Mouse (Mus musculus) stomach, embryonic 16.5 days (tissue): ENCODE measurements around the gene Ift80. TPM values are rescaled to one million over a fixed set of nuclear protein-coding genes. Genes with fewer than 3 reads are reported as not detected.
A peak's percentile ranks its signal among the peaks of the same experiment; 100 is the strongest.
"Not testable (repeated sequence)": the region's sequence is repeated elsewhere in the genome, so short reads cannot be mapped to it uniquely, and the experiment has no call there.

Experiments
- ATAC-seq: fragments of 200-750 bp; cut with Nextera tagmentation; 2 replicates; pipeline ENCODE4 v1.8.0; 2017; ENCODE audit warnings: moderate number of reproducible peaks, moderate TSS enrichment; ENCODE audit not compliant: insufficient read depth, low FRiP score
- H3K27ac ChIP-seq: fragments of 300-500 bp; sonication (generic); 2 replicates; pipeline ENCODE4 v1.5.1; 2014; ENCODE audit warnings: low read length
- H3K27me3 ChIP-seq: fragments of 300-500 bp; sonication (generic); 2 replicates; pipeline ENCODE4 v1.6.1; 2014; ENCODE audit warnings: low read length, control low read depth, mixed read lengths; ENCODE audit not compliant: control insufficient read depth, insufficient read depth
- H3K36me3 ChIP-seq: fragments of 300-500 bp; sonication (generic); 2 replicates; pipeline ENCODE4 v1.6.1; 2014; ENCODE audit warnings: low read length; ENCODE audit not compliant: control insufficient read depth, insufficient read depth
- H3K4me1 ChIP-seq: fragments of 300-500 bp; sonication (generic); 2 replicates; pipeline ENCODE4 v1.6.1; 2014; ENCODE audit warnings: low read length, control low read depth, mixed read lengths; ENCODE audit not compliant: control insufficient read depth, insufficient read depth
- H3K4me2 ChIP-seq: fragments of 300-500 bp; sonication (generic); 2 replicates; pipeline ENCODE4 v1.6.1; 2014; ENCODE audit warnings: low read depth, low read length, mixed read lengths
- H3K4me3 ChIP-seq: fragments of 300-500 bp; sonication (generic); replicated peaks from 2 replicates; pipeline ENCODE4 v1.5.1; 2014; ENCODE audit warnings: mild to moderate bottlenecking, low read length
- H3K9ac ChIP-seq: fragments of 300-500 bp; sonication (generic); 2 replicates; pipeline ENCODE4 v1.6.1; 2014; ENCODE audit warnings: low read length
- H3K9me3 ChIP-seq: fragments of 300-500 bp; sonication (generic); replicated peaks from 2 replicates; pipeline ENCODE4 v1.6.1; 2016; ENCODE audit warnings: low read length, control low read depth; ENCODE audit not compliant: control insufficient read depth
- WGBS: fragments of 180-500 bp; shearing (Covaris S2); extraction: QIAGEN DNeasy Blood & Tissue Kit; methylation state at CpG from one replicate; pipeline ENCODE4 v1.1.7; 2014; 5-methylcytosine and 5-hydroxymethylcytosine counted together
- polyA plus RNA-seq: library from polyadenylated mRNA; unstranded; fragments of >200 nt; fragmentation: Nextera tagmentation; extraction: Ambion mirVana; gene quantifications from 2 replicates; pipeline ENCODE4 v1.2.1, GENCODE M21; 2015

The Ift80 gene
- polyA plus RNA-seq, 1 experiment from 2014 or later: 12.7 TPM

- ATAC-seq: no peak
- 64% methylated on average over 5 of the region's 5 CpGs for WGBS
- peak overlapping the region; percentile 17 for H3K4me3 ChIP-seq
- H3K36me3 ChIP-seq: peaks cover 6% of the 10 kb centered on the region; the same call in 1 of the 2 replicates
- H3K4me1 ChIP-seq: peaks cover 15% of the 10 kb centered on the region
- H3K9me3 ChIP-seq: no peaks in the 10 kb centered on the region
- no peak overlapping the region for H3K9ac ChIP-seq
- no peaks in the 10 kb centered on the region for H3K27me3 ChIP-seq
- peak overlapping the region; percentile 39 for H3K4me2 ChIP-seq
- H3K27ac ChIP-seq: no peak overlapping the region
Observed at GRCm38 (mm10) chr3:69041298-69041697, 36.9 kb upstream of the Ift80 start.

DNA sequence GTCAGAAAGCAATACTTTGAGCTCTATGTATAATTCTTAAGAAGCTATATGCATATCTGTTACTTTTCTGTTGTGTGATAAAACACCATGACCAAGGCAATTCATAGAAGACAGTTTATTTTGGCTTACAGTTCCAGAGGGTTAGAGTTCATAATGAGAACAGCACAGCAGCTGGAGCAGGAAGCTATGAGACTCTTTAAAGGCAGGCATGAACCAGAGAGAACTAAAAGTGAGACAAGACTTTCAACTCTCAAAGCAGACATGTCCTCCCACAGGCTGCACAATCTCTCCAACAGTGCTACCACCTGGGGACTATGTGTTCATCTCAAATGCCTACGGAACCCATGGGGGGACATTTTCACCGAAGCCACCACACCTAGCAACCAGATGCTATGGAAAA, 35.7 kb upstream of the Ift80 start:
- Histone ChIP-seq H3K27me3 (no peaks in the 10 kb centered on the region), H3K27ac (no peak overlapping the region), H3K9me3 (no peaks in the 10 kb centered on the region), H3K9ac (no peak overlapping the region), H3K4me2 (no peak overlapping the region), H3K4me3 (no peak overlapping the region), H3K4me1 (peaks cover 11% of the 10 kb centered on the region), H3K36me3 (peaks cover 10% of the 10 kb centered on the region)
- ATAC-seq: no peak
- 95% methylated on average over 2 of the region's 2 CpGs for WGBS

- no peaks in the 10 kb centered on the region for H3K27me3 ChIP-seq
- no peak overlapping the region for H3K27ac ChIP-seq
- no peaks in the 10 kb centered on the region for H3K9me3 ChIP-seq
- H3K4me1 ChIP-seq: no peaks in the 10 kb centered on the region
- 78% methylated on average over 1 of the region's 1 CpGs for WGBS
- H3K4me3 ChIP-seq: no peak overlapping the region
- H3K4me2 ChIP-seq: no peak overlapping the region
- ATAC-seq: peak; percentile 84; the same call in 1 of the 2 replicates
- no peak overlapping the region for H3K9ac ChIP-seq
- peaks cover 27% of the 10 kb centered on the region for H3K36me3 ChIP-seq
Observed at GRCm38 (mm10) chr3:69026133-69026783, 21.9 kb upstream of the Ift80 start.

- Histone ChIP-seq H3K36me3 (peaks cover 20% of the 10 kb centered on the region), H3K27me3 (no peaks in the 10 kb centered on the region), H3K4me2 (no peak overlapping the region), H3K27ac (no peak overlapping the region), H3K4me1 (no peaks in the 10 kb centered on the region), H3K9me3 (no peaks in the 10 kb centered on the region), H3K4me3 (no peak overlapping the region), H3K9ac (no peak overlapping the region)
- ATAC-seq: no peak
Observed at GRCm38 (mm10) chr3:69020764-69021163, 16.4 kb upstream of the Ift80 start.

DNA sequence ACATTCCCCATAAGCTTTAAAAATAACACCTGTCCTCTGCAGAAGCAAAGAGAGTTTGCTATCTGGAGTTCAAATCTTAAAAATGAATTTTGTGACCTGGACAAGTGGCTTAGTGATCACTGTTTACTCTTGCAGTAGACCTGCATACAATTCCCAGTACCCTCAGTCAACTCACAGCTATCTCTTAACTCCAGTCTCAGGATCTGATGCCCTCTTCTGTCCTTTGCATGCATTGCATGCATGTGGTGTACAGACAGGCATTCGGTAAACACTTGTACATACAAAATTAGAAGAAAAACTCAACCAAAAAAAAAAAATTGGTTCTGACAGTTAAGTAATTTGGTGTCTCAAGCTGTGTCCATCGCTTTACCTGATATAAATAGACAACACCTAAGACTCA, 15.9 kb upstream of the Ift80 start:
- no peaks in the 10 kb centered on the region for H3K27me3 ChIP-seq
- no peak overlapping the region for H3K4me3 ChIP-seq
- H3K9ac ChIP-seq: no peak overlapping the region
- no peak for ATAC-seq
- H3K4me2 ChIP-seq: no peak overlapping the region
- H3K36me3 ChIP-seq: peaks cover 20% of the 10 kb centered on the region
- no peak overlapping the region for H3K27ac ChIP-seq
- WGBS: 94% methylated on average over 2 of the region's 2 CpGs
- H3K9me3 ChIP-seq: no peaks in the 10 kb centered on the region
- H3K4me1 ChIP-seq: no peaks in the 10 kb centered on the region

DNA sequence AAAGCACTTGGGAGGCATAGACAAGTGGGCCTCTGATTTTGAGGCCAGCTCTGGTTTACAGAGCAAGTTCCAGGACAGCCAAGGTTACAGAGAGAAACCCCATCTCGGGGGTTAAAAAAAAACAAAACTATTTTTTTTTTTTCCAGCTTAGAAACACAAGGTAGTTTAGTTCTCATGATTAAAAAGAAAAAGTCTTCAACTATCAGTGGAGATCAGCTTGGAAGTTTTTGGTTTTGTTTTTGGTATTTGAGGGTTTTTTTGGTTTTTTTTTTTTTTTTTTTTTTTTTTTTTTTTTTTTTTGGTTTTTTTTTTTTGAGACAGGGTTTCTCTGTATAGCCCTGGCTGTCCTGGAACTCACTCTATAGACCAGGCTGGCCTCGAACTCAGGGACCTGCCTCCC, 14.3 kb upstream of the Ift80 start:
- H3K27ac ChIP-seq, H3K27me3 ChIP-seq, H3K4me3 ChIP-seq, H3K9ac ChIP-seq, H3K9me3 ChIP-seq, H3K4me1 ChIP-seq, H3K4me2 ChIP-seq, ATAC-seq: not testable (repeated sequence)
- 97% methylated on average over 2 of the region's 2 CpGs for WGBS
- H3K36me3 ChIP-seq: peaks cover 22% of the 10 kb centered on the region

GRCm38 (mm10) chr3:69017181-69017580, 12.8 kb upstream of the Ift80 start:
- Histone ChIP-seq H3K4me2 (no peak overlapping the region), H3K36me3 (peaks cover 23% of the 10 kb centered on the region), H3K27ac (no peak overlapping the region), H3K4me1 (no peaks in the 10 kb centered on the region), H3K27me3 (no peaks in the 10 kb centered on the region), H3K4me3 (no peak overlapping the region), H3K9ac (no peak overlapping the region), H3K9me3 (no peaks in the 10 kb centered on the region)
- 88% methylated on average over 3 of the region's 3 CpGs for WGBS
- no peak for ATAC-seq

GRCm38 (mm10) chr3:69008873-69009272, 4.5 kb upstream of the Ift80 start:
- Histone ChIP-seq H3K27ac (no peak overlapping the region), H3K4me3 (no peak overlapping the region), H3K4me2 (no peak overlapping the region), H3K9me3 (no peaks in the 10 kb centered on the region), H3K27me3 (no peaks in the 10 kb centered on the region), H3K9ac (no peak overlapping the region), H3K4me1 (peaks cover 13% of the 10 kb centered on the region), H3K36me3 (0 out of 2 replicates have a peak, but pooled peaks cover 3% of the 10 kb centered on the region)
- WGBS: 74% methylated on average over 2 of the region's 2 CpGs
- no peak for ATAC-seq

DNA sequence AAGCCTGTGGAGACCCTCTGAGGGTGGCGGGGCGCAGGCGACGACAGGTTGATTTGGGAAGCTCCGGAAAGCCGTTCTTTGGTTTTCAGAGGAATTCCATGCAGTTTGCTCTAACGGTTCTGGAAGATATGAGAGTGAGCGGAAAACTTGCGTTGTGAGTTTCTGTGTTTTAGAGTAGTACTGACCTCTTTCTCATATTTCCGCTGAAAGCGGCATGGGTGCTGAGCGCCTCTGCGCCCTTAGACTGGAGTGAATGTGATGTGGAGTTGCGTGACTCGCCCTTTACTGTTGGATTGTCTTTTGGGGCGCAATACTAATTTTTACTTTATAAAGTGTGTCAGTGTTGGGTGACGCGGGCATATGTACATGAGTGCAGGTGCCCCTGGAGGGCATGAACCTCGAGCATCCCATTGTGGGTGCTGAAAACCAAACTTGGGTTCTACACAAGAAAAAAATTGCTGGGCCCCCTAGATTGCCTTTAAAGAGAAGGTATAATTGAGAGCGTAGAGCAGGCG, 1.9 kb upstream of the Ift80 start:
- Histone ChIP-seq H3K4me2 (peak overlapping the region; percentile 86), H3K27ac (peak overlapping the region; percentile 94), H3K9me3 (no peaks in the 10 kb centered on the region), H3K36me3 (no peaks in the 10 kb centered on the region), H3K4me1 (peaks cover 13% of the 10 kb centered on the region), H3K9ac (peak overlapping the region; percentile 92), H3K4me3 (peak overlapping the region; percentile 84), H3K27me3 (no peaks in the 10 kb centered on the region)
- 5% methylated on average over 21 of the region's 21 CpGs for WGBS
- no peak for ATAC-seq
